8 mouse cellular contexts compared by ENCODE assay signal in the genomic region with DNA sequence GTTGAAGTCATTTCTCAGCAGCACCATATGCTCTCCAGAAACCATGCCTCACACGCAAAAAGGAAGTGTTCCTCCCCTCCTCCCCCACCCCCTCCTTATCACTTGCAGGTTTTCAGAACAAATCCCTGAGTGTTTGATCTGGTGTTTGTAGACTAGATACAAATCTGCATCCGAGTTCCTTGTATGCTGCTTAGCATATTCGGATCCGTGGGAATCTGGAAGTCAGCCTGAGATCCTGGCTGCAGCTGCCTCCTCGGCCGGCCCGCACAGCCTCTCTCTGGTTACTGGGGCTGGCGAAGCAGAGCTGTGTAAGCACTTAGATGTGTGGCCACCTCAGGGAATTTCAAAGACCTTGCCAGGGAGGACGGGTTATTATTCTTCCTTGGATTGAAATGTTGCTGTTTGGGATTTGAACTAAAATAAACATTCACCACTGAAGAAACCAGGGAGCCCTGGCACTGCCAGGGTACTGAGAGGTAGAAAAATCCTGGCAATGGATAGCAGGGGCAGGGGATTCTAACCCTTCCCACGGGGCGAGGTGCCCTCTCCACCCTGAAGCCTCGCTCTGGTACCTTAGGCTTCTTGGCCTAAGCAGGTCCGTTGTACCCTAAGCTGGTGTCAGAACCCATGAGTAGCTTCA.
DNase-seq lines count a peak whose midpoint lies in the region; ATAC-seq and TF ChIP-seq lines count a peak whose summit lies in the region.

No protein-coding gene starts in this region.

- peak; percentile 85 for ATAC-seq in forebrain, postnatal 0 days
- ATAC-seq in midbrain, embryonic 11.5 days (ENCODE audit: low FRiP score), result peak; percentile 70

- H3K4me1 ChIP-seq in cerebellum, adult 2 months (ENCODE audit: control insufficient read depth, insufficient read depth, low read length), result peaks cover 13% of the 10 kb centered on the region
- peaks cover 25% of the 10 kb centered on the region for H3K4me1 ChIP-seq in forebrain, postnatal 0 days (ENCODE audit: insufficient read depth)
- peaks cover 52% of the 10 kb centered on the region for H3K4me1 ChIP-seq in hindbrain, embryonic 10.5 days (replicated peaks)
- peaks cover 38% of the 10 kb centered on the region for H3K4me1 ChIP-seq in midbrain, embryonic 11.5 days (ENCODE audit: control insufficient read depth, insufficient read depth, low read length)

- H3K9me3 ChIP-seq in forebrain, postnatal 0 days (ENCODE audit: low read length), result no peaks in the 10 kb centered on the region
- no peaks in the 10 kb centered on the region for H3K9me3 ChIP-seq in hindbrain, embryonic 10.5 days
- no peaks in the 10 kb centered on the region for H3K9me3 ChIP-seq in midbrain, embryonic 11.5 days (ENCODE audit: control insufficient read depth, low read length)

- no peak for TF ChIP-seq POLR2A in cerebellum, adult 2 months (IDR thresholded peaks at IDR 0.05; ENCODE audit: borderline replicate concordance, insufficient read depth, low read length)

- no peaks in the 10 kb centered on the region for H3K36me3 ChIP-seq in forebrain, postnatal 0 days (ENCODE audit: insufficient read depth)
- H3K36me3 ChIP-seq in hindbrain, embryonic 10.5 days, result no peaks in the 10 kb centered on the region
- H3K36me3 ChIP-seq in midbrain, embryonic 11.5 days (ENCODE audit: control insufficient read depth, insufficient read depth, low read length), result no peaks in the 10 kb centered on the region

- no peak overlapping the region for H3K9ac ChIP-seq in forebrain, postnatal 0 days
- peak overlapping the region; percentile 24 for H3K9ac ChIP-seq in midbrain, embryonic 11.5 days (ENCODE audit: low read length)

- H3K4me3 ChIP-seq in cerebellum, adult 2 months (replicated peaks; ENCODE audit: insufficient read depth, low read depth, low read length), result no peak overlapping the region
- no peak overlapping the region for H3K4me3 ChIP-seq in forebrain, postnatal 0 days (ENCODE audit: low read depth, low read length)
- no peak overlapping the region for H3K4me3 ChIP-seq in hindbrain, embryonic 10.5 days
- no peak overlapping the region for H3K4me3 ChIP-seq in midbrain, embryonic 11.5 days (ENCODE audit: low read depth, low read length)

- H3K27ac ChIP-seq in cerebellum, adult 2 months (ENCODE audit: insufficient read depth, low read length), result no peak overlapping the region; the same call in 1 of the 2 replicates
- peak overlapping the region; percentile 76 for H3K27ac ChIP-seq in forebrain, postnatal 0 days (ENCODE audit: low read depth, low read length)
- H3K27ac ChIP-seq in hindbrain, embryonic 10.5 days, result peak overlapping the region; percentile 88
- H3K27ac ChIP-seq in midbrain, embryonic 11.5 days (ENCODE audit: low read depth, low read length), result peak overlapping the region; percentile 85

- 19% methylated on average over 13 of the region's 13 CpGs for WGBS in cerebellum, adult 2 months
- 9% methylated on average over 13 of the region's 13 CpGs for WGBS in forebrain, postnatal 0 days
- WGBS in hindbrain, embryonic 10.5 days, result 14% methylated on average over 13 of the region's 13 CpGs
- 8% methylated on average over 13 of the region's 13 CpGs for WGBS in midbrain, embryonic 11.5 days

- DNase-seq in 3134 (ENCODE audit: extremely low read depth, insufficient read length, low spot score), result peak; percentile 34
- DNase-seq in cerebellum, adult 2 months, result peak; percentile 63 to 70
- DNase-seq in forebrain, postnatal 0 days, result peak; percentile 73
- peak; percentile 56 for DNase-seq in hindbrain, embryonic 10.5 days (ENCODE audit: low spot score)
- peak; percentile 48 to 68 for DNase-seq in layer of hippocampus, postnatal 10 days (ENCODE audit: low spot score in 2 of 2)
- peak; percentile 96 for DNase-seq in midbrain, embryonic 11.5 days (ENCODE audit: low spot score, missing footprints)
- peak; percentile 83 for DNase-seq in telencephalon, adult 2 months (ENCODE audit: low read depth, low spot score)
- no peak for DNase-seq in spleen, postnatal 10 days (ENCODE audit: low spot score in 2 of 2)

- no peak for TF ChIP-seq CTCF in cerebellum, adult 2 months (IDR thresholded peaks at IDR 0.05; ENCODE audit: borderline replicate concordance, insufficient read depth, low read depth, low read length)
- no peak for TF ChIP-seq CTCF in forebrain, postnatal 0 days (IDR thresholded peaks at IDR 0.05; ENCODE audit: low read depth)

- no peaks in the 10 kb centered on the region for H3K27me3 ChIP-seq in cerebellum, adult 2 months (ENCODE audit: control insufficient read depth, insufficient read depth, low read length)
- no peaks in the 10 kb centered on the region for H3K27me3 ChIP-seq in forebrain, postnatal 0 days (ENCODE audit: insufficient read depth, low read length)
- no peaks in the 10 kb centered on the region for H3K27me3 ChIP-seq in hindbrain, embryonic 10.5 days (ENCODE audit: insufficient read depth, poor library complexity, severe bottlenecking)
- H3K27me3 ChIP-seq in midbrain, embryonic 11.5 days (ENCODE audit: control insufficient read depth, insufficient read depth, low read length), result no peaks in the 10 kb centered on the region

- no peak overlapping the region for H3K4me2 ChIP-seq in forebrain, postnatal 0 days (ENCODE audit: low read depth)
- no peak overlapping the region for H3K4me2 ChIP-seq in midbrain, embryonic 11.5 days

Comparison
In these comparisons a context has a peak if more than half of its experiments do, and no peak if none do; other contexts are left out.
1. DNase-seq: peak in 3134 (single experiment), cerebellum, adult 2 months (2 of 2), forebrain, postnatal 0 days (single experiment), hindbrain, embryonic 10.5 days (single experiment), layer of hippocampus, postnatal 10 days (2 of 2), midbrain, embryonic 11.5 days (single experiment) and telencephalon, adult 2 months (single experiment); none in spleen, postnatal 10 days (0 of 2).